11 mouse cellular contexts compared by ENCODE assay signal in genomic region chr15:100451245-100451644, GRCm38 (mm10). TPM values are rescaled to one million over a fixed set of nuclear protein-coding genes. Genes with fewer than 3 reads are reported as not detected.
DNase-seq lines count a peak whose midpoint lies in the region; ATAC-seq lines count a peak whose summit lies in the region.
"Had no signal": no experiment of that assay in that cellular context is flagged by ENCODE, and none has a peak within 500 bp of the region (broad histone marks: within the 10 kb centered on the region; RNA-seq: fewer than 3 reads in every experiment).

No protein-coding gene starts in this region.

- H3K9ac ChIP-seq in kidney, embryonic 14.5 days (ENCODE audit: low read depth, low read length): no peak overlapping the region

- H3K4me2 ChIP-seq in kidney, embryonic 14.5 days (replicated peaks; ENCODE audit: low read depth, low read length): no peak overlapping the region

- peak; percentile 36 for DNase-seq in kidney, adult 18-20 months
- peak; percentile 59 for DNase-seq in 3T3-L1 (ENCODE audit: low read depth, low spot score)
- DNase-seq in cerebellum, postnatal 14 days: peak; percentile 73 to 75
- DNase-seq in heart, postnatal 4 days: peak; percentile 66
- no peak for DNase-seq in spleen, postnatal 14 days (ENCODE audit: low spot score in 2 of 2)
- no peak for DNase-seq in liver
- DNase-seq in retina, postnatal 1 day: no peak

- H3K27me3 ChIP-seq in kidney, embryonic 14.5 days (ENCODE audit: control insufficient read depth, insufficient read depth, low read length): no peaks in the 10 kb centered on the region
- H3K27me3 ChIP-seq: Patski had no signal

- H3K9me3 ChIP-seq in kidney, embryonic 14.5 days (ENCODE audit: control insufficient read depth, low read length): no peaks in the 10 kb centered on the region

- H3K27ac ChIP-seq in kidney, embryonic 14.5 days (ENCODE audit: low read depth, low read length): no peak overlapping the region

- 61% methylated on average over 16 of the region's 16 CpGs for WGBS in kidney, embryonic 14.5 days

- ATAC-seq in kidney, embryonic 14.5 days (ENCODE audit: low FRiP score, low TSS enrichment): no peak
- ATAC-seq: Patski had no signal

- no peaks in the 10 kb centered on the region for H3K4me1 ChIP-seq in kidney, embryonic 14.5 days (ENCODE audit: control insufficient read depth, insufficient read depth, low read length)

- H3K4me3 ChIP-seq in kidney, embryonic 14.5 days (ENCODE audit: low read length): no peak overlapping the region
- H3K4me3 ChIP-seq: erythroblast, embryonic 14.5 days had no signal

- no peaks in the 10 kb centered on the region for H3K36me3 ChIP-seq in kidney, embryonic 14.5 days (ENCODE audit: control insufficient read depth, insufficient read depth, low read length)

RNA-seq across cellular contexts. Expression of gene Letmd1, which starts 17.6 kb away (rescaled TPM):
- polyA plus RNA-seq in kidney, embryonic 14.5 days (2014; fragmentation: Nextera tagmentation; extraction: Ambion mirVana): 19.2 and 25.4 TPM in 2 replicates
- total RNA-seq in heart, postnatal 4 days (2021): 10 to 100 TPM; 15.3 to 15.8 TPM

RNA-seq across cellular contexts. Expression of gene Slc11a2, which starts 26.4 kb away (rescaled TPM):
- polyA plus RNA-seq in kidney, embryonic 14.5 days (2014; fragmentation: Nextera tagmentation; extraction: Ambion mirVana): 16.4 and 22.6 TPM in 2 replicates
- total RNA-seq in heart, postnatal 4 days (2021): 10 to 100 TPM; 40.4 to 43.9 TPM

RNA-seq across cellular contexts. Expression of gene Gm5475, which starts 29.3 kb away (rescaled TPM):
- 0.14 TPM in 1 of 2 replicates, not detected in the other for polyA plus RNA-seq in kidney, embryonic 14.5 days (2014; fragmentation: Nextera tagmentation; extraction: Ambion mirVana)
- total RNA-seq in heart, postnatal 4 days (2021): not detected
- total RNA-seq: layer of hippocampus, adult 18-20 months had no signal
- polyA plus RNA-seq: erythroblast, embryonic 14.5 days had no signal

RNA-seq across cellular contexts. Expression of gene Csrnp2, which starts 44.0 kb away (rescaled TPM):
- 14.5 and 18.6 TPM in 2 replicates for polyA plus RNA-seq in kidney, embryonic 14.5 days (2014; fragmentation: Nextera tagmentation; extraction: Ambion mirVana)
- 1 to 10 TPM; 5.9 to 6.5 TPM for total RNA-seq in heart, postnatal 4 days (2021)

Comparison
In these comparisons a context has a peak if more than half of its experiments do, and no peak if none do; other contexts are left out.
1. DNase-seq: peak in kidney, adult 18-20 months (single experiment), 3T3-L1 (single experiment), cerebellum, postnatal 14 days (2 of 2) and heart, postnatal 4 days (single experiment); none in spleen, postnatal 14 days (0 of 2), liver (single experiment) and retina, postnatal 1 day (single experiment).